Mouse (Mus musculus): Measurements from ENCODE around the gene Pnpla1. TPM values are rescaled to one million over a fixed set of nuclear protein-coding genes. Genes with fewer than 3 reads are reported as not detected.

Gene Pnpla1
- polyA plus RNA-seq, 1 experiment from 2014 or later: 12.7 TPM

DNA sequence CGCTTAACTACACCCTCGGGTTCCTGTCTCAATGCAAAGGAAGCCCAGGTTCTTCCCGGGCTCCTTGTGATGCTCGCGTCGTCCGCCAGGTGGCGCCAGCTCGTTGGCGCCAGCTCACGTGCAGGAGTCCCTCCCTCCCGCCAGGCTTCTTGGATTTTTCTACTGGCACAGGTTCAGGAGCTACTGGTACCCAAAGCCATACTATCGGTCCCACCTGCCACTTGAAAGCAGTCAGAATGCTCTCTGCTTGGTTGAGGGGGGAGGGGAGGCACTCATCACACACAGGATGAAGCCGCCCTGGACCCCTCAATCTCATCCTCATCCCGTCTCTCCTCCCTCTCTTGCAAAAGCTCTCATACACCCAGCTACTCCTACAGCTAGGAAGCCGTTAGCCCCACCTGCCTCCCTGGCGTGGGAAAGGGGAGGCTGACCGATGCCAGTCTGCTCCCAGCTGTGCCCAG is 21.8 kb downstream of the Pnpla1 start:
- H3K27ac ChIP-seq (replicated peaks): no peak overlapping the region
- DNase-seq (ENCODE audit: low spot score) (peak; percentile 87), ATAC-seq (ENCODE audit: low FRiP score, low TSS enrichment) (peak; percentile 14; the same call in 1 of the 2 replicates)
- no peaks in the 10 kb centered on the region for H3K9me3 ChIP-seq (ENCODE audit: control insufficient read depth, low read length)
- H3K4me2 ChIP-seq (replicated peaks; ENCODE audit: low read depth): no peak overlapping the region
- H3K4me1 ChIP-seq (replicated peaks; ENCODE audit: control insufficient read depth, insufficient read depth): 0 out of 2 replicates have a peak, but pooled peaks cover 3% of the 10 kb centered on the region
- no peak overlapping the region for H3K4me3 ChIP-seq (ENCODE audit: low read depth, low read length)
- H3K27me3 ChIP-seq (ENCODE audit: control insufficient read depth, insufficient read depth, low read length): no peaks in the 10 kb centered on the region
- no peak overlapping the region for H3K9ac ChIP-seq (ENCODE audit: low read length)
- WGBS: 4% methylated on average over 18 of the region's 18 CpGs
- no peaks in the 10 kb centered on the region for H3K36me3 ChIP-seq (ENCODE audit: control insufficient read depth, insufficient read depth, low read length)
- TF ChIP-seq EP300 (optimal IDR thresholded peaks at IDR 0.05) (no peak), CTCF (IDR thresholded peaks at IDR 0.05; ENCODE audit: low read depth) (peak; percentile 96)

DNA sequence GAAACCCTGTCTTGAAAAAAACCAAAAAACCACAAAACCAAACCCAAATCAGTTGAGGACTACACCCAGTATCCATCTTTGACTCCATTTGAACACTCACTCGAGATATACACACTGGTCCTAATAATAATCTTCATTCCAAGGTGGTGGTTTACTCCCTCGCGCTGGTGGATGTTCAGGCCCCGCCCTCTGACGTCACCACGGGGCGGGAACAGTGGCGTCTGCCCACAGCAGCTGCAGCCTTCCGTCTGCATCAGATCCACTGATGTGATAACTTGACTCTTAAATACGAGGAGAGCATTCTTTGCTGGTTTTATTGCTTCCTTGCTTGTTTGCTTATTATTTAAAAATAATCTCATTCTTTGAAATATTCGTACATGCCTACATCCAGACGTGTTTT is 24.1 kb downstream of the Pnpla1 start:
- Histone ChIP-seq H3K9ac (ENCODE audit: low read length) (no peak overlapping the region), H3K4me3 (ENCODE audit: low read depth, low read length) (no peak overlapping the region), H3K9me3 (ENCODE audit: control insufficient read depth, low read length) (no peaks in the 10 kb centered on the region), H3K27me3 (ENCODE audit: control insufficient read depth, insufficient read depth, low read length) (no peaks in the 10 kb centered on the region), H3K4me2 (replicated peaks; ENCODE audit: low read depth) (0 out of 2 replicates have a peak overlapping the region, but pooled peaks have one; percentile 5), H3K4me1 (replicated peaks; ENCODE audit: control insufficient read depth, insufficient read depth) (0 out of 2 replicates have a peak, but pooled peaks cover 3% of the 10 kb centered on the region), H3K36me3 (ENCODE audit: control insufficient read depth, insufficient read depth, low read length) (no peaks in the 10 kb centered on the region), H3K27ac (replicated peaks) (no peak overlapping the region)
- TF ChIP-seq CTCF (IDR thresholded peaks at IDR 0.05; ENCODE audit: low read depth) (no peak), EP300 (optimal IDR thresholded peaks at IDR 0.05) (no peak)
- 1% methylated on average over 12 of the region's 12 CpGs for WGBS
- DNase-seq (ENCODE audit: low spot score): peak; percentile 76
- no peak for ATAC-seq (ENCODE audit: low FRiP score, low TSS enrichment)

DNA sequence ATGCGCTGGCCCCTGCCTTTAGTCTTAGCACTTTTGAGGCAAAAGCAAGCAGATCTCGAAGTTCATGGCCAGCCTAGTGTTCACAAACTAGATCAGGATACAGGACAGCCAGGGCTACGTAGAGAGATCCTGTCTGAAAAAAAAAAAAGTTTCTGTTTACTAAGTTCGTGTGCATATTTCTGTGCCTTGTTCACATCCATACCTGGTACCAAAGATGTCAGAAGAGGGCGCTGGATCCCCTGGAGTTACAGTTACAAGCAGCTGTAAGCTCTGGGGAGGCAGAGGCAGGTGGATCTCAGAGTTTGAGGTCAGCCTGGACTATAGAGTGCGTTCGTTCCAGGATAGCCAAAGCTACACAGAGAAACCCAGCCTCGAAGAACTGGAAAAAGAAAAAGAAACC is 24.6 kb downstream of the Pnpla1 start:
- DNase-seq (ENCODE audit: low spot score): no peak
- TF ChIP-seq CTCF (IDR thresholded peaks at IDR 0.05; ENCODE audit: low read depth) (peak; percentile 50), EP300 (optimal IDR thresholded peaks at IDR 0.05) (no peak)
- Histone ChIP-seq H3K9ac (ENCODE audit: low read length) (no peak overlapping the region), H3K9me3 (ENCODE audit: control insufficient read depth, low read length) (no peaks in the 10 kb centered on the region), H3K36me3 (ENCODE audit: control insufficient read depth, insufficient read depth, low read length) (no peaks in the 10 kb centered on the region), H3K27me3 (ENCODE audit: control insufficient read depth, insufficient read depth, low read length) (no peaks in the 10 kb centered on the region), H3K27ac (replicated peaks) (no peak overlapping the region), H3K4me3 (ENCODE audit: low read depth, low read length) (no peak overlapping the region), H3K4me1 (replicated peaks; ENCODE audit: control insufficient read depth, insufficient read depth) (0 out of 2 replicates have a peak, but pooled peaks cover 3% of the 10 kb centered on the region), H3K4me2 (replicated peaks; ENCODE audit: low read depth) (0 out of 2 replicates have a peak overlapping the region, but pooled peaks have one; percentile 5)
- no peak for ATAC-seq (ENCODE audit: low FRiP score, low TSS enrichment)
- WGBS: 42% methylated on average over 8 of the region's 8 CpGs

DNA sequence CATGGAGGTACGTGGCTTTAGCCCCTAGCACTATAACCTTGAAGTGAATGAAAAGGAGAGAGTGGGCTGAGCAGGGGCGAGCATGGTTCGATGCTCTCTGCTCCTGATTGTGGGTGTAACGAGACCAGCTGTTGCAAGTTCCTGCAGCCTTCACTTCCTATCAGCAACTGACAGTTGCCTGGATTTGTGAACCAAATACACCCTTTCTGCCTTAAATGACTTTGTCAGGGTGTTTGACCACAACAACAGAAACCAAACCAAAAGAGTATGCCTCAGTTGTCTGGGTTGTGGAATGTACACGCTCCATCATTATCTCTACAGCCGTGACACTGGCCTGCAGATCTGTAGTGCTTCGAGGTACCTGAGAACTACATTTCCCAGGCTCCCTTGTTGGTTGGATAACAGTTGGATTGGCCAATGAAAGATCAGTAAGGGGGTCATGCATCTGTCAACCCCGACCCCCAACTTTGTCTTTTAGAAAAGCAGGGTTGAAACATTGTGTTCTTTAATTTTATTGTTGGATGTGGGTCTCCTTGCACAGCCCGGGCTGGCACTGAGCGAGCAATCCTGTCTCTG is 25.8 kb downstream of the Pnpla1 start:
- no peaks in the 10 kb centered on the region for H3K9me3 ChIP-seq (ENCODE audit: control insufficient read depth, low read length)
- no peak overlapping the region for H3K9ac ChIP-seq (ENCODE audit: low read length)
- H3K4me2 ChIP-seq (replicated peaks; ENCODE audit: low read depth): no peak overlapping the region
- DNase-seq (ENCODE audit: low spot score) (no peak), ATAC-seq (ENCODE audit: low FRiP score, low TSS enrichment) (no peak)
- 0 out of 2 replicates have a peak, but pooled peaks cover 3% of the 10 kb centered on the region for H3K4me1 ChIP-seq (replicated peaks; ENCODE audit: control insufficient read depth, insufficient read depth)
- WGBS: 67% methylated on average over 10 of the region's 10 CpGs
- TF ChIP-seq EP300 (optimal IDR thresholded peaks at IDR 0.05): no peak
- TF ChIP-seq CTCF (IDR thresholded peaks at IDR 0.05; ENCODE audit: low read depth): no peak
- no peaks in the 10 kb centered on the region for H3K27me3 ChIP-seq (ENCODE audit: control insufficient read depth, insufficient read depth, low read length)
- no peaks in the 10 kb centered on the region for H3K36me3 ChIP-seq (ENCODE audit: control insufficient read depth, insufficient read depth, low read length)
- H3K4me3 ChIP-seq (ENCODE audit: low read depth, low read length): no peak overlapping the region
- H3K27ac ChIP-seq (replicated peaks): no peak overlapping the region

DNA sequence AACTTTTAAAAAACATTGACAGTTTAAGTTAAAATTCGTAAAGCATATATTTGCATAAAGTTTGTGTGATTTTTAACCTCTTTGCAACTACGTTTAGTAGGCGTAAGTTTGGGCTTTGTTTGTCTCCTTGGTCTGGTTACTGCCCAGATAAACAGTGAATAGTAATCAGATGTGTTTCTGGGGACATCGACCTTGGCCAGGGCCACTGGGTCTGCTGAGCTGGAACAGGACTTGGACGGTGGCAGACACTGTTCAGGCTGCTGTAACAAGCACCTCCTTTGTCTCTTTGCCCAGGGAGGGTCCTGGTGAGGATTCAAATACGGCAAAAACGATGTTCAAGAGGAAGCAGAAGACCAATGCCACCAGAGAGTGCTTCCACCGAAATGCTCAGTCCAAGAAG is 27.0 kb downstream of the Pnpla1 start:
- Histone ChIP-seq H3K9ac (ENCODE audit: low read length) (no peak overlapping the region), H3K27me3 (ENCODE audit: control insufficient read depth, insufficient read depth, low read length) (no peaks in the 10 kb centered on the region), H3K4me3 (ENCODE audit: low read depth, low read length) (no peak overlapping the region), H3K27ac (replicated peaks) (no peak overlapping the region), H3K36me3 (ENCODE audit: control insufficient read depth, insufficient read depth, low read length) (no peaks in the 10 kb centered on the region), H3K9me3 (ENCODE audit: control insufficient read depth, low read length) (no peaks in the 10 kb centered on the region), H3K4me1 (replicated peaks; ENCODE audit: control insufficient read depth, insufficient read depth) (0 out of 2 replicates have a peak, but pooled peaks cover under 1% of the 10 kb centered on the region), H3K4me2 (replicated peaks; ENCODE audit: low read depth) (no peak overlapping the region)
- WGBS: 84% methylated on average over 8 of the region's 8 CpGs
- ATAC-seq (ENCODE audit: low FRiP score, low TSS enrichment) (no peak), DNase-seq (ENCODE audit: low spot score) (no peak)
- TF ChIP-seq EP300 (optimal IDR thresholded peaks at IDR 0.05) (no peak), CTCF (IDR thresholded peaks at IDR 0.05; ENCODE audit: low read depth) (no peak)

DNA sequence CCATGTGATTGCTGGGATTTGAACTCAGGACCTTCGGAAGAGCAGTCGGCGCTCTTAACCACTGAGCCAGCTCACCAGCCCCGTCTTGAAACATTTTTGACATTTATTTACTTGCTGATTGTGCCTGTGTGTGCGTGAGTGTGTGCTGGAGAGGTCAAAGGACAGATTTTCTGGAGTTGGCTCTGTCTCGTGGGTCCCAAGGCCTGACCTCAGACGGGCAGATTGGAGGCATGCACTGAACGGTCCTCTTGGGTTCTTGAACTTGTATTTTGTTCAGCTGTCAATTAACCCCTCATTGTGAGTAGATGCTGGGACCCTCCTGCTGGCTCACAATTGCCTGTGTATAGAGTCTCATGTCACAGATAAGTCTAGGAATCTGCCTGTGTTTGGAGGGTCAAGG is 28.1 kb downstream of the Pnpla1 start:
- no peak for TF ChIP-seq CTCF (IDR thresholded peaks at IDR 0.05; ENCODE audit: low read depth)
- TF ChIP-seq EP300 (optimal IDR thresholded peaks at IDR 0.05): no peak
- 73% methylated on average over 8 of the region's 8 CpGs for WGBS
- H3K4me1 ChIP-seq (replicated peaks; ENCODE audit: control insufficient read depth, insufficient read depth): no peaks in the 10 kb centered on the region
- no peak overlapping the region for H3K4me3 ChIP-seq (ENCODE audit: low read depth, low read length)
- H3K36me3 ChIP-seq (ENCODE audit: control insufficient read depth, insufficient read depth, low read length): no peaks in the 10 kb centered on the region
- no peak overlapping the region for H3K4me2 ChIP-seq (replicated peaks; ENCODE audit: low read depth)
- no peak overlapping the region for H3K9ac ChIP-seq (ENCODE audit: low read length)
- H3K27me3 ChIP-seq (ENCODE audit: control insufficient read depth, insufficient read depth, low read length): no peaks in the 10 kb centered on the region
- ATAC-seq (ENCODE audit: low FRiP score, low TSS enrichment) (no peak), DNase-seq (ENCODE audit: low spot score) (no peak)
- H3K9me3 ChIP-seq (ENCODE audit: control insufficient read depth, low read length): no peaks in the 10 kb centered on the region
- H3K27ac ChIP-seq (replicated peaks): no peak overlapping the region

Data from stomach, postnatal 0 days (tissue).